Mouse (Mus musculus) hematopoietic stem cell, adult 5-6 weeks (primary cell): ENCODE data around the gene Hdac7. TPM values are rescaled to one million over a fixed set of nuclear protein-coding genes. Genes with fewer than 3 reads are reported as not detected.
"Not testable (repeated sequence)": the region's sequence is repeated elsewhere in the genome, so short reads cannot be mapped to it uniquely, and the experiment has no call there.

Source experiments
- ATAC-seq, 2 experiments: fragments of 125-278 bp in 1 of 2; replicated peaks in 1 of 2; 2 replicates each; pipeline ENCODE4 v1.8.0; 2016 to 2017; ENCODE audit warnings: inconsistent platforms in 2 of 2, mild to moderate bottlenecking in 2 of 2, moderate number of reproducible peaks in 2 of 2, low read depth in 1 of 2, moderate TSS enrichment in 1 of 2; ENCODE audit not compliant: low FRiP score in 2 of 2, poor library complexity in 2 of 2, severe bottlenecking in 2 of 2, insufficient read depth in 1 of 2, low TSS enrichment in 1 of 2
- total RNA-seq: library from RNA; stranded (forward); fragments of 172-1452, 232-1000 nt; gene quantifications from 2 replicates; pipeline ENCODE4 v1.2.3, GENCODE M21; 2017

Gene Hdac7
- 15.4 and 18.9 TPM in 2 replicates for total RNA-seq

GRCm38 (mm10) chr15:97844037-97845034 is at the start of gene Hdac7:
Hdac7 (minus strand) TSS chr15:97844502.
- peak in 1 of 2 experiments; percentile 16; a peak in 1 of 4 replicates for ATAC-seq

- no peak for ATAC-seq
Observed at GRCm38 (mm10) chr15:97892506-97892905, 48.2 kb upstream of the Hdac7 start.

GRCm38 (mm10) chr15:97890450-97890849 is 46.1 kb upstream of the Hdac7 start:
- no peak for ATAC-seq

GRCm38 (mm10) chr15:97890017-97890416 is 45.7 kb upstream of the Hdac7 start:
- no peak for ATAC-seq

- no peak for ATAC-seq
Observed at GRCm38 (mm10) chr15:97887541-97888016, 43.3 kb upstream of the Hdac7 start.

GRCm38 (mm10) chr15:97881423-97881822 is 37.1 kb upstream of the Hdac7 start:
- ATAC-seq = no peak

GRCm38 (mm10) chr15:97880441-97880840 is 36.1 kb upstream of the Hdac7 start:
- no peak for ATAC-seq

GRCm38 (mm10) chr15:97878696-97879328 is 34.5 kb upstream of the Hdac7 start:
- peak in 1 of 2 experiments; percentile 9; a peak in 1 of 4 replicates for ATAC-seq

- ATAC-seq = no peak
Observed at GRCm38 (mm10) chr15:97875784-97876183, 31.5 kb upstream of the Hdac7 start.

GRCm38 (mm10) chr15:97873717-97874116 is 29.4 kb upstream of the Hdac7 start:
- ATAC-seq = no peak

- no peak for ATAC-seq
Observed at GRCm38 (mm10) chr15:97872161-97872560, 27.9 kb upstream of the Hdac7 start.

- no peak for ATAC-seq
Observed at GRCm38 (mm10) chr15:97871055-97872030, 27.0 kb upstream of the Hdac7 start.

- ATAC-seq = not testable (repeated sequence)
Observed at GRCm38 (mm10) chr15:97870116-97870515, 25.8 kb upstream of the Hdac7 start.

GRCm38 (mm10) chr15:97868985-97869384 is 24.7 kb upstream of the Hdac7 start:
- no peak for ATAC-seq

GRCm38 (mm10) chr15:97865988-97866387 is 21.7 kb upstream of the Hdac7 start:
- no peak for ATAC-seq

GRCm38 (mm10) chr15:97865175-97865574 is 20.9 kb upstream of the Hdac7 start:
- ATAC-seq = peak; percentile 4 to 56; a peak in 2 of 4 replicates
